Mouse (Mus musculus): ENCODE results near the gene Lrmda. TPM values are rescaled to one million over a fixed set of nuclear protein-coding genes. Genes with fewer than 3 reads are reported as not detected.

Gene Lrmda
- polyA plus RNA-seq, 1 experiment from 2014 or later = not detected

DNA sequence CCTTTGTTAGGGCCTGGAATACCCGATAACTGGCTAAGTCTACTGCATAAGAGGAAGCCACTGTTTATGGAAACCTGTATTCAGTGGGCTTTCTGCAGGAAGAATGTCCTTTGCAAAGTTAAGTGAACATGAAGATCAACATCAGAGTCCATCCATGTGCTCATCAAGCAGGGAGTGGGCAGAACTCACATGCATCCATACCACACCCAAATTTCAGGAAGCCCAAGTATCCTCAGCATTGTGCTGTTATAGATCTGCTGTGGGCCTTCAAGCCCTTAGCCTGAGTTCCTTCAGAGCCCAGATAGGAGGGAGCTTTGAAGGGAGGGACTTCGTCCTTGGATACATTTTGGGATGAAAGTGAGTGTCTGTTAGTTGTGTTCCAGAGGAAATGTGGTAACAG, 681.2 kb downstream of the Lrmda start:
- Histone ChIP-seq H3K4me1 (ENCODE audit: control insufficient read depth, insufficient read depth, low read length) (no peaks in the 10 kb centered on the region), H3K27ac (replicated peaks; ENCODE audit: low read depth, low read length) (no peak overlapping the region), H3K36me3 (ENCODE audit: control insufficient read depth, insufficient read depth, low read length) (no peaks in the 10 kb centered on the region), H3K9ac (replicated peaks; ENCODE audit: low read length) (no peak overlapping the region), H3K4me2 (ENCODE audit: low read length) (no peak overlapping the region), H3K27me3 (ENCODE audit: control insufficient read depth, insufficient read depth, low read length) (no peaks in the 10 kb centered on the region), H3K9me3 (ENCODE audit: control insufficient read depth, low read length) (no peaks in the 10 kb centered on the region), H3K4me3 (replicated peaks; ENCODE audit: low read depth, low read length) (no peak overlapping the region)
- DNase-seq = no peak
- no peak for ATAC-seq (ENCODE audit: low FRiP score, low TSS enrichment)
- 90% methylated on average over 2 of the region's 2 CpGs for WGBS

GRCm38 (mm10) chr14:22707958-22708701, 688.6 kb downstream of the Lrmda start:
- no peaks in the 10 kb centered on the region for H3K36me3 ChIP-seq (ENCODE audit: control insufficient read depth, insufficient read depth, low read length)
- H3K4me1 ChIP-seq (ENCODE audit: control insufficient read depth, insufficient read depth, low read length) = peaks cover 10% of the 10 kb centered on the region; the same call in 1 of the 2 replicates
- 90% methylated on average over 9 of the region's 9 CpGs for WGBS
- H3K9me3 ChIP-seq (ENCODE audit: control insufficient read depth, low read length) = no peaks in the 10 kb centered on the region
- DNase-seq = no peak
- H3K9ac ChIP-seq (replicated peaks; ENCODE audit: low read length) = no peak overlapping the region
- no peak for ATAC-seq (ENCODE audit: low FRiP score, low TSS enrichment)
- no peaks in the 10 kb centered on the region for H3K27me3 ChIP-seq (ENCODE audit: control insufficient read depth, insufficient read depth, low read length)
- no peak overlapping the region for H3K4me2 ChIP-seq (ENCODE audit: low read length)
- H3K27ac ChIP-seq (replicated peaks; ENCODE audit: low read depth, low read length) = no peak overlapping the region
- no peak overlapping the region for H3K4me3 ChIP-seq (replicated peaks; ENCODE audit: low read depth, low read length)

DNA sequence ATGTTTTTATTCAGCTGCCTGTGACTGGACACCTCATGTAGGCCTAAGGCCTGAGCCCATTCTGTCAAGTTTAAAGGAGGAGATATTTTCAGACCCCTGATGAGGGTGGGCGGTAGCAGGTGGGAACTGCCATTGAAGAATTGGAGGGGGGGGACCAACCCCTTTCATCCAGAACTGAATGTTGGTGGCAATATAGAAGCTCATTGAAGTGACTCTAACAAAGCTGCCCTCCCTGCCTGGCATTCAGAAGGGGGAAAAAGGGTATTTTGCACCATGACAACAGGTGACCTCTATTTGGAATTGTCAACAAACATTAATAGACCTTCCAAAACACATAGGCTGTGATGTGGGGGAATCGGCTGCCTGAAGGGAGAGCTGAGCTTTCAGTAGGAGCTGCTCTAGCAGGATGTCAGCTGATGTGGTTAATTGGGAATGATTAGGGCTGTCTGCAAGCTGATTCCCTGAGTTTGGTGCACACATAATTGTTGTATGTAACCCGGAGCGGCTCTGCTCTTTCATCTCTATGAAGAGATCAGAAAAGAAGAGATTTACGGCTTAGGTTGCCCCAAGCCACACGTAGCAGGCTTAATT, 690.7 kb downstream of the Lrmda start:
- DNase-seq (peak; percentile 72), ATAC-seq (ENCODE audit: low FRiP score, low TSS enrichment) (no peak; the same call in 1 of the 2 replicates)
- no peak overlapping the region for H3K4me2 ChIP-seq (ENCODE audit: low read length)
- no peaks in the 10 kb centered on the region for H3K9me3 ChIP-seq (ENCODE audit: control insufficient read depth, low read length)
- H3K4me3 ChIP-seq (replicated peaks; ENCODE audit: low read depth, low read length) = no peak overlapping the region
- no peaks in the 10 kb centered on the region for H3K36me3 ChIP-seq (ENCODE audit: control insufficient read depth, insufficient read depth, low read length)
- no peak overlapping the region for H3K27ac ChIP-seq (replicated peaks; ENCODE audit: low read depth, low read length)
- 17% methylated on average over 6 of the region's 6 CpGs for WGBS
- no peaks in the 10 kb centered on the region for H3K27me3 ChIP-seq (ENCODE audit: control insufficient read depth, insufficient read depth, low read length)
- H3K4me1 ChIP-seq (ENCODE audit: control insufficient read depth, insufficient read depth, low read length) = peaks cover 10% of the 10 kb centered on the region; the same call in 1 of the 2 replicates
- H3K9ac ChIP-seq (replicated peaks; ENCODE audit: low read length) = no peak overlapping the region

- H3K9ac ChIP-seq (replicated peaks; ENCODE audit: low read length) = no peak overlapping the region
- H3K4me2 ChIP-seq (ENCODE audit: low read length) = no peak overlapping the region
- no peaks in the 10 kb centered on the region for H3K27me3 ChIP-seq (ENCODE audit: control insufficient read depth, insufficient read depth, low read length)
- no peak overlapping the region for H3K27ac ChIP-seq (replicated peaks; ENCODE audit: low read depth, low read length)
- no peak for DNase-seq
- H3K4me3 ChIP-seq (replicated peaks; ENCODE audit: low read depth, low read length) = no peak overlapping the region
- peaks cover 10% of the 10 kb centered on the region; the same call in 1 of the 2 replicates for H3K4me1 ChIP-seq (ENCODE audit: control insufficient read depth, insufficient read depth, low read length)
- no peak for ATAC-seq (ENCODE audit: low FRiP score, low TSS enrichment)
- no peaks in the 10 kb centered on the region for H3K36me3 ChIP-seq (ENCODE audit: control insufficient read depth, insufficient read depth, low read length)
- no peaks in the 10 kb centered on the region for H3K9me3 ChIP-seq (ENCODE audit: control insufficient read depth, low read length)
These were observed 692.9 kb downstream of the Lrmda start for GRCm38 (mm10) chr14:22712388-22712787.

- H3K4me3 ChIP-seq (replicated peaks; ENCODE audit: low read depth, low read length) = no peak overlapping the region
- no peak for DNase-seq
- H3K36me3 ChIP-seq (ENCODE audit: control insufficient read depth, insufficient read depth, low read length) = no peaks in the 10 kb centered on the region
- no peaks in the 10 kb centered on the region for H3K9me3 ChIP-seq (ENCODE audit: control insufficient read depth, low read length)
- peaks cover 5% of the 10 kb centered on the region; the same call in 1 of the 2 replicates for H3K4me1 ChIP-seq (ENCODE audit: control insufficient read depth, insufficient read depth, low read length)
- ATAC-seq (ENCODE audit: low FRiP score, low TSS enrichment) = no peak
- H3K27me3 ChIP-seq (ENCODE audit: control insufficient read depth, insufficient read depth, low read length) = no peaks in the 10 kb centered on the region
- H3K27ac ChIP-seq (replicated peaks; ENCODE audit: low read depth, low read length) = no peak overlapping the region
- no peak overlapping the region for H3K4me2 ChIP-seq (ENCODE audit: low read length)
- WGBS = 94% methylated on average over 6 of the region's 6 CpGs
- H3K9ac ChIP-seq (replicated peaks; ENCODE audit: low read length) = no peak overlapping the region
These were observed 696.3 kb downstream of the Lrmda start for GRCm38 (mm10) chr14:22715581-22716378.

- no peak overlapping the region for H3K27ac ChIP-seq (replicated peaks; ENCODE audit: low read depth, low read length)
- ATAC-seq (ENCODE audit: low FRiP score, low TSS enrichment) = no peak
- H3K4me1 ChIP-seq (ENCODE audit: control insufficient read depth, insufficient read depth, low read length) = peaks cover 3% of the 10 kb centered on the region; the same call in 1 of the 2 replicates
- no peak overlapping the region for H3K4me3 ChIP-seq (replicated peaks; ENCODE audit: low read depth, low read length)
- no peak for DNase-seq
- no peak overlapping the region for H3K4me2 ChIP-seq (ENCODE audit: low read length)
- no peaks in the 10 kb centered on the region for H3K9me3 ChIP-seq (ENCODE audit: control insufficient read depth, low read length)
- WGBS = 95% methylated on average over 1 of the region's 1 CpGs
- no peaks in the 10 kb centered on the region for H3K27me3 ChIP-seq (ENCODE audit: control insufficient read depth, insufficient read depth, low read length)
- H3K9ac ChIP-seq (replicated peaks; ENCODE audit: low read length) = no peak overlapping the region
- no peaks in the 10 kb centered on the region for H3K36me3 ChIP-seq (ENCODE audit: control insufficient read depth, insufficient read depth, low read length)
These were observed 700.5 kb downstream of the Lrmda start for GRCm38 (mm10) chr14:22719968-22720367.

DNA sequence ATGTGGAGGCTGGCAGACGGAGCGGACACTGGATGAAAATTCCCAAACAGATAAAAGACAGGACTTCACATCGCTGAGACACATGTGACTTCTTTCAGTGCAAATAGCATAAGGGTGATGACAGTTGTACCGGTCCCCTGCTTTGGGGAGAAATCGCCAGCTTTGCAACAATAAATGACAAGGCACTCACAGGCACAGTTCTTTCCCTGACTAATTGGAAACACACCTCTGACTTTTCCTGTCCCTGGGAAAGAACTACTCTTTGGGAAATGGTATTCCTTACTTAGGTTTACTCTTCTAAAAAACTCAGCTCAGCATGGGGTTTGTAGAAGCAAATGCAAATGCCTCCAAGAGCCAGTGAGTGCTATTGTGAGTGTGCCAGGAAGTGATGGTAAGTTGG, 702.3 kb downstream of the Lrmda start:
- H3K4me3 ChIP-seq (replicated peaks; ENCODE audit: low read depth, low read length) = no peak overlapping the region
- H3K36me3 ChIP-seq (ENCODE audit: control insufficient read depth, insufficient read depth, low read length) = no peaks in the 10 kb centered on the region
- H3K27ac ChIP-seq (replicated peaks; ENCODE audit: low read depth, low read length) = no peak overlapping the region
- WGBS = 29% methylated on average over 5 of the region's 5 CpGs
- DNase-seq (peak; percentile 11), ATAC-seq (ENCODE audit: low FRiP score, low TSS enrichment) (no peak)
- H3K4me1 ChIP-seq (ENCODE audit: control insufficient read depth, insufficient read depth, low read length) = peaks cover 3% of the 10 kb centered on the region; the same call in 1 of the 2 replicates
- no peak overlapping the region for H3K4me2 ChIP-seq (ENCODE audit: low read length)
- no peaks in the 10 kb centered on the region for H3K9me3 ChIP-seq (ENCODE audit: control insufficient read depth, low read length)
- no peak overlapping the region for H3K9ac ChIP-seq (replicated peaks; ENCODE audit: low read length)
- H3K27me3 ChIP-seq (ENCODE audit: control insufficient read depth, insufficient read depth, low read length) = no peaks in the 10 kb centered on the region

DNA sequence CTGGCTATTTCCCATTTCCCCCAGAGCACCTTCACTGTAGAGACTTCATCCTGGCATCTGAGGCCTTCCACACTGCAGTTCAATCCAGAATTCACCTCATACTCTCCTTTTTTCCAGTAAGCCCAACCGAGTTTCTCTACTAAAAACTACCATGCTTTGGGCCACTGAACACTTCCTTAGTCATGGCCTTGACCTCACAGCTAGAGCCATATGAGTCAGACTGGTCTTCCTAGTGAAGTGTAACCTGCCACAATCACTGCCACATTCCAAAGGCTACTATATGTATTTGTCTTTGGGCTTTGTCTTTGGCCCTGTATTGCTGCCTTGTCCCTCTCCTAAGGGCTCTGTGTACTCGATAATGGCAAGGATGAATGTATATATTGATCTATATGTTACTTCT, 708.0 kb downstream of the Lrmda start:
- H3K4me2 ChIP-seq (ENCODE audit: low read length) = no peak overlapping the region
- H3K27me3 ChIP-seq (ENCODE audit: control insufficient read depth, insufficient read depth, low read length) = no peaks in the 10 kb centered on the region
- H3K4me3 ChIP-seq (replicated peaks; ENCODE audit: low read depth, low read length) = no peak overlapping the region
- H3K4me1 ChIP-seq (ENCODE audit: control insufficient read depth, insufficient read depth, low read length) = no peaks in the 10 kb centered on the region
- ATAC-seq (ENCODE audit: low FRiP score, low TSS enrichment) (no peak), DNase-seq (no peak)
- no peaks in the 10 kb centered on the region for H3K9me3 ChIP-seq (ENCODE audit: control insufficient read depth, low read length)
- no peak overlapping the region for H3K27ac ChIP-seq (replicated peaks; ENCODE audit: low read depth, low read length)
- H3K36me3 ChIP-seq (ENCODE audit: control insufficient read depth, insufficient read depth, low read length) = no peaks in the 10 kb centered on the region
- 83% methylated on average over 2 of the region's 2 CpGs for WGBS
- no peak overlapping the region for H3K9ac ChIP-seq (replicated peaks; ENCODE audit: low read length)

Data from midbrain, embryonic 14.5 days (tissue).